Mouse (Mus musculus) layer of hippocampus, postnatal 10 days (tissue): ENCODE measurements around the gene Chst7. TPM values are rescaled to one million over a fixed set of nuclear protein-coding genes. Genes with fewer than 3 reads are reported as not detected.

Source experiments
- DNase-seq, 2 experiments: peaks; one replicate each; pipeline ENCODE4 v3.0.0; 2021; ENCODE audit warnings: low spot score in 2 of 2
- long read RNA-seq: library from polyadenylated mRNA; stranded (forward); transcript quantifications from one replicate; pipeline ENCODE4 v2.0.0, GENCODE M21; 2023
- total RNA-seq, 2 experiments: library from RNA; stranded (reverse); gene quantifications; 2 replicates each; pipeline ENCODE4 v1.2.3; 2021

Gene Chst7
- 1 to 10 TPM; 3.0 to 8.1 TPM for total RNA-seq
- long read RNA-seq, transcript Chst7-201 (2 exons, 2,206 nt) = major isoform, 6 of 7 reads
- long read RNA-seq, partial matches to known transcripts = 0 of 7 reads
- long read RNA-seq, other reads (novel, unspliced or antisense) = 1 of 7 reads

GRCm38 (mm10) chrX:20059381-20059971 is at the start of gene Chst7:
TSS of gene Chst7 (plus strand) at chrX:20059560.
- peak; percentile 22 to 43 for DNase-seq

GRCm38 (mm10) chrX:20012211-20012610 is 47.1 kb upstream of the Chst7 start:
- no peak for DNase-seq

- no peak for DNase-seq
Measured at GRCm38 (mm10) chrX:20020942-20021341, 38.4 kb upstream of the Chst7 start.

GRCm38 (mm10) chrX:20060096-20060768 is 872 bp downstream of the Chst7 start:
- peak in 1 of 2 experiments; percentile 18 for DNase-seq

- peak; percentile 4 to 12 for DNase-seq
Measured at GRCm38 (mm10) chrX:20060769-20061315, 1.5 kb downstream of the Chst7 start.

GRCm38 (mm10) chrX:20061764-20062480 is 2.6 kb downstream of the Chst7 start:
- DNase-seq = no peak

GRCm38 (mm10) chrX:20066636-20067035 is 7.3 kb downstream of the Chst7 start:
- peak in 1 of 2 experiments; percentile 15 for DNase-seq

GRCm38 (mm10) chrX:20070196-20070595 is 10.8 kb downstream of the Chst7 start:
- no peak for DNase-seq

GRCm38 (mm10) chrX:20117717-20118116 is 58.4 kb downstream of the Chst7 start:
- DNase-seq = no peak

- no peak for DNase-seq
Measured at GRCm38 (mm10) chrX:20125481-20125880, 66.1 kb downstream of the Chst7 start.

GRCm38 (mm10) chrX:20128951-20129350 is 69.6 kb downstream of the Chst7 start:
- no peak for DNase-seq

- DNase-seq = no peak
Measured at GRCm38 (mm10) chrX:20129466-20129865, 70.1 kb downstream of the Chst7 start.

Other genes with a start within 250 kb of the Chst7 start
- gene Slc9a7, start 232.2 kb downstream of the Chst7 start, total RNA-seq = 10 to 100 TPM; 67.2 to 76.8 TPM